In the genomic region with DNA sequence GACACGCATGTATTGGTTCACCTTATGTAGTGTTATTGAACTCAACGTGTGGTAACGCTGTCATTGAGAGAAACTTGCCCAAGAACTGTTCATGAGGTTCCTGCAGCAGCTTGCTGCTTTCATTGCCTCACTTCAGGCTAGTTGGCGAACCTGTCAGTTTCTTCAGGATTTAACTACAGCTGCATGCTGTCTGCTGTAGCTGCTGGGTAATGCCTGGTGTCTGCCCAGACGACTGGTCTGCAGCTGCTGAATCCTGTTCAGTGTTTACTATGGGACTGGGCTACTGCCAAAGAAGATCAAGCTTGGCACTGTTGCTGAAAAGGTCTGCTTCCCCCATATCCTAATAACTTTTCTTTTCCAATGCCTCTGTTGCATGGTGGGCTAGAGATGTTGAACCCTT, we compare ENCODE assay signal across 18 mouse cellular contexts. TPM values are rescaled to one million over a fixed set of nuclear protein-coding genes. Genes with fewer than 3 reads are reported as not detected.
DNase-seq lines count a peak whose midpoint lies in the region; ATAC-seq and TF ChIP-seq lines count a peak whose summit lies in the region.
"Had no signal": no experiment of that assay in that cellular context is flagged by ENCODE, and none has a peak within 500 bp of the region (broad histone marks: within the 10 kb centered on the region; RNA-seq: fewer than 3 reads in every experiment).

No protein-coding gene starts in this region.

- H3K4me2 ChIP-seq in lung, embryonic 14.5 days = no peak overlapping the region
- no peak overlapping the region for H3K4me2 ChIP-seq in midbrain, embryonic 13.5 days (replicated peaks)
- H3K4me2 ChIP-seq in midbrain, embryonic 16.5 days (ENCODE audit: low read length) = no peak overlapping the region
- H3K4me2 ChIP-seq: forebrain, embryonic 13.5 days; heart, embryonic 11.5 days; heart, embryonic 15.5 days; hindbrain, embryonic 13.5 days had no signal

- H3K9ac ChIP-seq in lung, embryonic 14.5 days = no peak overlapping the region
- H3K9ac ChIP-seq in midbrain, embryonic 13.5 days (replicated peaks) = no peak overlapping the region
- no peak overlapping the region for H3K9ac ChIP-seq in midbrain, embryonic 16.5 days (ENCODE audit: low read depth, low read length)
- H3K9ac ChIP-seq: forebrain, embryonic 13.5 days; heart, embryonic 15.5 days; hindbrain, embryonic 13.5 days had no signal

- no peaks in the 10 kb centered on the region for H3K9me3 ChIP-seq in lung, embryonic 14.5 days (ENCODE audit: low read depth, low read length)
- no peaks in the 10 kb centered on the region for H3K9me3 ChIP-seq in midbrain, embryonic 13.5 days
- no peaks in the 10 kb centered on the region for H3K9me3 ChIP-seq in midbrain, embryonic 16.5 days (replicated peaks; ENCODE audit: control insufficient read depth, low read length, poor library complexity, severe bottlenecking)
- H3K9me3 ChIP-seq: forebrain, embryonic 13.5 days; heart, embryonic 15.5 days; hindbrain, embryonic 13.5 days had no signal

- no peak for TF ChIP-seq CTCF in lung, embryonic 14.5 days (IDR thresholded peaks at IDR 0.05; ENCODE audit: low read depth)
- no peak for TF ChIP-seq CTCF in brain, embryonic 14.5 days (IDR thresholded peaks at IDR 0.05; ENCODE audit: borderline replicate concordance, extremely low read depth, insufficient read depth, insufficient read length)

- TF ChIP-seq POLR2A in brain, embryonic 14.5 days (IDR thresholded peaks at IDR 0.05; ENCODE audit: borderline replicate concordance, extremely low read depth, insufficient read depth, insufficient read length, poor library complexity, severe bottlenecking) = no peak

- WGBS in lung, embryonic 14.5 days = 36% methylated on average over 5 of the region's 5 CpGs
- 51% methylated on average over 5 of the region's 5 CpGs for WGBS in midbrain, embryonic 13.5 days
- WGBS in midbrain, embryonic 16.5 days = 60% methylated on average over 5 of the region's 5 CpGs

- H3K4me3 ChIP-seq in lung, embryonic 14.5 days (ENCODE audit: low read depth, low read length) = no peak overlapping the region
- H3K4me3 ChIP-seq in midbrain, embryonic 13.5 days (replicated peaks) = no peak overlapping the region
- no peak overlapping the region for H3K4me3 ChIP-seq in midbrain, embryonic 16.5 days (ENCODE audit: low read depth, low read length)
- H3K4me3 ChIP-seq: forebrain, embryonic 13.5 days; heart, adult 2 months; heart, embryonic 15.5 days; hindbrain, embryonic 13.5 days had no signal

- no peaks in the 10 kb centered on the region for H3K4me1 ChIP-seq in lung, embryonic 14.5 days (ENCODE audit: insufficient read depth)
- H3K4me1 ChIP-seq in midbrain, embryonic 13.5 days (replicated peaks) = peaks cover 5% of the 10 kb centered on the region; the same call in 1 of the 2 replicates
- no peaks in the 10 kb centered on the region for H3K4me1 ChIP-seq in midbrain, embryonic 16.5 days (ENCODE audit: control insufficient read depth, insufficient read depth, low read length)
- H3K4me1 ChIP-seq: forebrain, embryonic 13.5 days; heart, embryonic 15.5 days; hindbrain, embryonic 13.5 days had no signal

- ATAC-seq in frontal cortex, adult (ENCODE audit: low TSS enrichment) = 0 out of 2 replicates have a peak, but pooled peaks have one; percentile 16
- ATAC-seq in lung, embryonic 14.5 days (ENCODE audit: insufficient read depth) = peak; percentile 88
- ATAC-seq in midbrain, embryonic 13.5 days = peak; percentile 55; the same call in 1 of the 2 replicates
- ATAC-seq in midbrain, embryonic 16.5 days = no peak
- ATAC-seq: forebrain, embryonic 13.5 days had no signal

- H3K36me3 ChIP-seq in lung, embryonic 14.5 days (ENCODE audit: insufficient read depth) = no peaks in the 10 kb centered on the region
- H3K36me3 ChIP-seq in midbrain, embryonic 13.5 days = no peaks in the 10 kb centered on the region
- no peaks in the 10 kb centered on the region for H3K36me3 ChIP-seq in midbrain, embryonic 16.5 days (ENCODE audit: control insufficient read depth, insufficient read depth, low read length)
- H3K36me3 ChIP-seq: heart, embryonic 15.5 days; hindbrain, embryonic 13.5 days had no signal

- H3K27ac ChIP-seq in lung, embryonic 14.5 days (ENCODE audit: low read depth) = no peak overlapping the region
- H3K27ac ChIP-seq in midbrain, embryonic 13.5 days = no peak overlapping the region
- no peak overlapping the region for H3K27ac ChIP-seq in midbrain, embryonic 16.5 days (ENCODE audit: low read length)
- H3K27ac ChIP-seq: forebrain, embryonic 13.5 days; heart, adult 2 months; heart, embryonic 15.5 days; hindbrain, embryonic 13.5 days had no signal

- no peaks in the 10 kb centered on the region for H3K27me3 ChIP-seq in lung, embryonic 14.5 days (ENCODE audit: insufficient read depth, low read length)
- no peaks in the 10 kb centered on the region for H3K27me3 ChIP-seq in midbrain, embryonic 13.5 days
- no peaks in the 10 kb centered on the region for H3K27me3 ChIP-seq in midbrain, embryonic 16.5 days (ENCODE audit: control insufficient read depth, insufficient read depth, low read depth, low read length)
- H3K27me3 ChIP-seq: forebrain, embryonic 13.5 days; heart, embryonic 15.5 days; hindbrain, embryonic 13.5 days had no signal

- DNase-seq in frontal cortex, adult 2 months (ENCODE audit: extremely low spot score in 1 of 2, low spot score in 1 of 2) = no peak
- peak; percentile 63 for DNase-seq in lung, embryonic 14.5 days
- DNase-seq in lung, postnatal 4 days = no peak
- DNase-seq in brain, embryonic 14.5 days (ENCODE audit: low read depth) = peak; percentile 63
- DNase-seq in right cerebral cortex, postnatal 10 days (ENCODE audit: low spot score in 2 of 2) = no peak
- DNase-seq: adrenal gland, adult 2 months; adrenal gland, postnatal 25 days; cerebellum, adult 2 months; gastrocnemius, postnatal 14 days; heart, adult 2 months; heart, postnatal 14 days had no signal

RNA-seq across cellular contexts. Expression of gene Grm7, which starts 23.1 kb away (rescaled TPM):
- 27.9 and 32.7 TPM in 2 replicates for polyA plus RNA-seq in frontal cortex, adult 2 months (2012; rRNA removed)
- 0.08 TPM in 1 of 2 replicates, not detected in the other for polyA plus RNA-seq in lung, embryonic 14.5 days (2014; fragmentation: Nextera tagmentation; extraction: Ambion mirVana)
- 7.2 and 8.0 TPM in 2 replicates for polyA plus RNA-seq in midbrain, embryonic 13.5 days (2015; fragmentation: Nextera tagmentation; extraction: Ambion mirVana)
- 33.6 and 39.1 TPM in 2 replicates for polyA plus RNA-seq in midbrain, embryonic 16.5 days (2015; fragmentation: Nextera tagmentation; extraction: Ambion mirVana)
- polyA plus RNA-seq in brain, embryonic 14.5 days (2012; rRNA removed) = 8.3 and 14.3 TPM in 2 replicates

Comparison
In these comparisons a context has a peak if more than half of its experiments do, and no peak if none do; other contexts are left out.
1. DNase-seq: peak in lung, embryonic 14.5 days (single experiment) and brain, embryonic 14.5 days (single experiment); none in frontal cortex, adult 2 months (0 of 2), lung, postnatal 4 days (0 of 2) and right cerebral cortex, postnatal 10 days (0 of 2).